Mouse (Mus musculus): ENCODE measurements around the gene Kcnh1. TPM values are rescaled to one million over a fixed set of nuclear protein-coding genes. Genes with fewer than 3 reads are reported as not detected.

Gene Kcnh1
- polyA plus RNA-seq, 1 experiment from 2014 or later, result not detected

- Histone ChIP-seq H3K9me3 (ENCODE audit: low read length) (no peaks in the 10 kb centered on the region), H3K27me3 (ENCODE audit: insufficient read depth, low read length) (0 out of 2 replicates have a peak, but pooled peaks cover 5% of the 10 kb centered on the region), H3K4me2 (ENCODE audit: low read depth, low read length) (no peak overlapping the region), H3K27ac (ENCODE audit: low read depth) (no peak overlapping the region), H3K36me3 (replicated peaks; ENCODE audit: insufficient read depth, low read length) (no peaks in the 10 kb centered on the region), H3K4me3 (ENCODE audit: low read depth, low read length) (no peak overlapping the region), H3K4me1 (ENCODE audit: insufficient read depth) (no peaks in the 10 kb centered on the region), H3K9ac (replicated peaks) (no peak overlapping the region)
- DNase-seq (no peak), ATAC-seq (no peak)
- 73% methylated on average over 6 of the region's 6 CpGs for WGBS (ENCODE audit: insufficient replicate concordance)
- TF ChIP-seq CTCF (IDR thresholded peaks at IDR 0.05; ENCODE audit: low read depth), result no peak
- TF ChIP-seq EP300 (IDR thresholded peaks at IDR 0.05; ENCODE audit: low read depth), result no peak
These were observed 267.1 kb downstream of the Kcnh1 start for GRCm38 (mm10) chr1:192457526-192458206.

GRCm38 (mm10) chr1:192463732-192464131 lies 273.2 kb downstream of the Kcnh1 start:
- Histone ChIP-seq H3K27me3 (ENCODE audit: insufficient read depth, low read length) (no peaks in the 10 kb centered on the region), H3K4me1 (ENCODE audit: insufficient read depth) (no peaks in the 10 kb centered on the region), H3K4me3 (ENCODE audit: low read depth, low read length) (no peak overlapping the region), H3K4me2 (ENCODE audit: low read depth, low read length) (no peak overlapping the region), H3K36me3 (replicated peaks; ENCODE audit: insufficient read depth, low read length) (no peaks in the 10 kb centered on the region), H3K9me3 (ENCODE audit: low read length) (no peaks in the 10 kb centered on the region), H3K27ac (ENCODE audit: low read depth) (no peak overlapping the region), H3K9ac (replicated peaks) (no peak overlapping the region)
- 72% methylated on average over 4 of the region's 4 CpGs for WGBS (ENCODE audit: insufficient replicate concordance)
- TF ChIP-seq EP300 (IDR thresholded peaks at IDR 0.05; ENCODE audit: low read depth) (no peak), CTCF (IDR thresholded peaks at IDR 0.05; ENCODE audit: low read depth) (no peak)
- DNase-seq, result no peak
- ATAC-seq, result no peak

- 54% methylated on average over 4 of the region's 4 CpGs for WGBS (ENCODE audit: insufficient replicate concordance)
- H3K4me1 ChIP-seq (ENCODE audit: insufficient read depth), result no peaks in the 10 kb centered on the region
- ATAC-seq, result no peak
- no peaks in the 10 kb centered on the region for H3K27me3 ChIP-seq (ENCODE audit: insufficient read depth, low read length)
- no peak overlapping the region for H3K27ac ChIP-seq (ENCODE audit: low read depth)
- no peaks in the 10 kb centered on the region for H3K9me3 ChIP-seq (ENCODE audit: low read length)
- H3K4me2 ChIP-seq (ENCODE audit: low read depth, low read length), result no peak overlapping the region
- no peak overlapping the region for H3K9ac ChIP-seq (replicated peaks)
- TF ChIP-seq CTCF (IDR thresholded peaks at IDR 0.05; ENCODE audit: low read depth) (no peak), EP300 (IDR thresholded peaks at IDR 0.05; ENCODE audit: low read depth) (no peak)
- no peak for DNase-seq
- no peaks in the 10 kb centered on the region for H3K36me3 ChIP-seq (replicated peaks; ENCODE audit: insufficient read depth, low read length)
- no peak overlapping the region for H3K4me3 ChIP-seq (ENCODE audit: low read depth, low read length)
These were observed 281.8 kb downstream of the Kcnh1 start for GRCm38 (mm10) chr1:192472366-192472765.

- no peak for ATAC-seq
- no peaks in the 10 kb centered on the region for H3K27me3 ChIP-seq (ENCODE audit: insufficient read depth, low read length)
These were observed 282.6 kb downstream of the Kcnh1 start for GRCm38 (mm10) chr1:192473134-192473533.

GRCm38 (mm10) chr1:192476704-192477103 lies 286.1 kb downstream of the Kcnh1 start:
- no peak overlapping the region for H3K4me3 ChIP-seq (ENCODE audit: low read depth, low read length)
- ATAC-seq, result no peak
- no peak for DNase-seq
- H3K9me3 ChIP-seq (ENCODE audit: low read length), result no peaks in the 10 kb centered on the region
- no peak overlapping the region for H3K9ac ChIP-seq (replicated peaks)
- H3K27ac ChIP-seq (ENCODE audit: low read depth), result no peak overlapping the region
- no peak overlapping the region for H3K4me2 ChIP-seq (ENCODE audit: low read depth, low read length)
- 51% methylated on average over 7 of the region's 7 CpGs for WGBS (ENCODE audit: insufficient replicate concordance)
- TF ChIP-seq CTCF (IDR thresholded peaks at IDR 0.05; ENCODE audit: low read depth) (no peak), EP300 (IDR thresholded peaks at IDR 0.05; ENCODE audit: low read depth) (no peak)
- no peaks in the 10 kb centered on the region for H3K27me3 ChIP-seq (ENCODE audit: insufficient read depth, low read length)
- no peaks in the 10 kb centered on the region for H3K4me1 ChIP-seq (ENCODE audit: insufficient read depth)
- H3K36me3 ChIP-seq (replicated peaks; ENCODE audit: insufficient read depth, low read length), result no peaks in the 10 kb centered on the region

More at GRCm38 (mm10) chr1:192473134-192473533, 282.6 kb downstream of the Kcnh1 start:
- Histone ChIP-seq H3K27ac (ENCODE audit: low read depth) (no peak overlapping the region), H3K9me3 (ENCODE audit: low read length) (no peaks in the 10 kb centered on the region), H3K36me3 (replicated peaks; ENCODE audit: insufficient read depth, low read length) (no peaks in the 10 kb centered on the region), H3K4me2 (ENCODE audit: low read depth, low read length) (no peak overlapping the region), H3K4me3 (ENCODE audit: low read depth, low read length) (no peak overlapping the region), H3K9ac (replicated peaks) (no peak overlapping the region), H3K4me1 (ENCODE audit: insufficient read depth) (no peaks in the 10 kb centered on the region)
- no peak for DNase-seq
- TF ChIP-seq EP300 (IDR thresholded peaks at IDR 0.05; ENCODE audit: low read depth), result no peak
- TF ChIP-seq CTCF (IDR thresholded peaks at IDR 0.05; ENCODE audit: low read depth), result no peak
- WGBS (ENCODE audit: insufficient replicate concordance), result 77% methylated on average over 6 of the region's 6 CpGs

- Histone ChIP-seq H3K4me1 (ENCODE audit: insufficient read depth) (no peaks in the 10 kb centered on the region), H3K4me3 (ENCODE audit: low read depth, low read length) (no peak overlapping the region), H3K9me3 (ENCODE audit: low read length) (no peaks in the 10 kb centered on the region), H3K9ac (replicated peaks) (no peak overlapping the region), H3K36me3 (replicated peaks; ENCODE audit: insufficient read depth, low read length) (no peaks in the 10 kb centered on the region), H3K27ac (ENCODE audit: low read depth) (no peak overlapping the region), H3K27me3 (ENCODE audit: insufficient read depth, low read length) (no peaks in the 10 kb centered on the region), H3K4me2 (ENCODE audit: low read depth, low read length) (no peak overlapping the region)
- ATAC-seq (no peak), DNase-seq (no peak)
- 62% methylated on average over 6 of the region's 6 CpGs for WGBS (ENCODE audit: insufficient replicate concordance)
- TF ChIP-seq EP300 (IDR thresholded peaks at IDR 0.05; ENCODE audit: low read depth), result no peak
- TF ChIP-seq CTCF (IDR thresholded peaks at IDR 0.05; ENCODE audit: low read depth), result no peak
These were observed 287.0 kb downstream of the Kcnh1 start for GRCm38 (mm10) chr1:192477556-192477955.

Data from liver, postnatal 0 days (tissue).